Mouse (Mus musculus): ENCODE data around the gene Usp26. TPM values are rescaled to one million over a fixed set of nuclear protein-coding genes. Genes with fewer than 3 reads are reported as not detected.

The Usp26 gene
- not detected in 2 replicates for polyA plus RNA-seq (2012; rRNA removed; ENCODE audit: low replicate concordance)

GRCm38 (mm10) chrX:51801133-51801532, at the start of gene Usp26:
Gene Usp26 (minus strand): TSS chrX:51801233.

Other genes with a start within 250 kb of the Usp26 start
- gene Hs6st2, start 119.4 kb downstream of the Usp26 start, polyA plus RNA-seq (2012; rRNA removed; ENCODE audit: low replicate concordance), result 0.76 and 0.80 TPM in 2 replicates
- not detected in 2 replicates for gene 1700080O16Rik, start 171.5 kb upstream of the Usp26 start, polyA plus RNA-seq (2012; rRNA removed; ENCODE audit: low replicate concordance)